Mouse (Mus musculus) hindbrain, embryonic 16.5 days (tissue): ENCODE data around the gene Fam81a. TPM values are rescaled to one million over a fixed set of nuclear protein-coding genes. Genes with fewer than 3 reads are reported as not detected.

Experiments
- ATAC-seq: fragments of 200-750 bp; cut with Nextera tagmentation; 2 replicates; pipeline ENCODE4 v1.8.0; 2017; ENCODE audit warnings: moderate TSS enrichment, moderate library complexity
- H3K27ac ChIP-seq: fragments of 300-500 bp; sonication (generic); 2 replicates; pipeline ENCODE4 v1.5.1; 2014; ENCODE audit warnings: low read depth, mild to moderate bottlenecking, control low read depth, low read length, moderate library complexity
- H3K27me3 ChIP-seq: fragments of 300-500 bp; sonication (generic); replicated peaks from 2 replicates; pipeline ENCODE4 v1.6.1; 2014; ENCODE audit warnings: low read length; ENCODE audit not compliant: control insufficient read depth, insufficient read depth
- H3K36me3 ChIP-seq: fragments of 300-500 bp; sonication (generic); 2 replicates; pipeline ENCODE4 v1.6.1; 2014; ENCODE audit warnings: mild to moderate bottlenecking, low read length, moderate library complexity, mixed read lengths; ENCODE audit not compliant: control insufficient read depth, insufficient read depth
- H3K4me1 ChIP-seq: fragments of 300-500 bp; sonication (generic); 2 replicates; pipeline ENCODE4 v1.6.1; 2014; ENCODE audit warnings: low read depth, low read length; ENCODE audit not compliant: control insufficient read depth, insufficient read depth
- H3K4me2 ChIP-seq: fragments of 300-500 bp; sonication (generic); 2 replicates; pipeline ENCODE4 v1.6.1; 2014; ENCODE audit warnings: mild to moderate bottlenecking, low read length, control low read depth, moderate library complexity
- H3K4me3 ChIP-seq: fragments of 300-500 bp; sonication (generic); 2 replicates; pipeline ENCODE4 v1.5.1; 2014; ENCODE audit warnings: mild to moderate bottlenecking, low read length, control low read depth, moderate library complexity
- H3K9ac ChIP-seq: fragments of 300-500 bp; sonication (generic); 2 replicates; pipeline ENCODE4 v1.6.1; 2014; ENCODE audit warnings: low read depth, mild to moderate bottlenecking, control low read depth, low read length, moderate library complexity
- H3K9me3 ChIP-seq: fragments of 300-500 bp; sonication (generic); 2 replicates; pipeline ENCODE4 v1.6.1; 2014; ENCODE audit warnings: mild to moderate bottlenecking, low read length, moderate library complexity; ENCODE audit not compliant: control insufficient read depth
- WGBS: fragments of 180-500 bp; shearing (Covaris S2); extraction: QIAGEN DNeasy Blood & Tissue Kit; methylation state at CpG from one replicate; pipeline ENCODE4 v1.1.7; 2014; 5-methylcytosine and 5-hydroxymethylcytosine counted together
- polyA plus RNA-seq: library from polyadenylated mRNA; unstranded; fragments of >200 nt; fragmentation: Nextera tagmentation; extraction: Ambion mirVana; gene quantifications from 2 replicates; pipeline ENCODE4 v1.2.1, GENCODE M21; 2015

The Fam81a gene
- polyA plus RNA-seq, 1 experiment from 2014 or later = 16.3 TPM

DNA sequence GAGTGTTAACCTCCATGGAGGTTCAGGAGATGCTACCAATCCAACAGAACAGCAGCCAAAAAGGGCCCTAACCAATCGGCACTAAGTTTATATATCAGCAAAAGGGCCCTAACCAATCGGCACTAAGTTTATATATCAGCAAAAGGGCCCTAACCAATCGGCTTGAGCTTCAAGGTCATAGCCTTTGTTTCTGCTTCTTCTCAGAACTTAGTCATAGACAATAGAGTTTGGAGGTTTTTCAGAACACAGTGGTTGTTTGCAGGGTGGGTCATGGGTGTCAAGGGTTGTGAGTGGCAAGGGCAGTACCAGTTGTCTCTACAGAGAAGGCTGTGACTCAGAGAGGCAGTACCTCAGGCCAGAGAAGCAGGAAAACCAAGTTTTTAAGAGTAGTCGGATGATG is 100.2 kb downstream of the Fam81a start:
- Histone ChIP-seq H3K9ac (no peak overlapping the region), H3K27me3 (no peaks in the 10 kb centered on the region), H3K4me2 (no peak overlapping the region), H3K36me3 (no peaks in the 10 kb centered on the region), H3K27ac (no peak overlapping the region), H3K4me1 (no peaks in the 10 kb centered on the region), H3K4me3 (no peak overlapping the region), H3K9me3 (no peaks in the 10 kb centered on the region)
- WGBS = 96% methylated on average over 4 of the region's 4 CpGs
- no peak for ATAC-seq

DNA sequence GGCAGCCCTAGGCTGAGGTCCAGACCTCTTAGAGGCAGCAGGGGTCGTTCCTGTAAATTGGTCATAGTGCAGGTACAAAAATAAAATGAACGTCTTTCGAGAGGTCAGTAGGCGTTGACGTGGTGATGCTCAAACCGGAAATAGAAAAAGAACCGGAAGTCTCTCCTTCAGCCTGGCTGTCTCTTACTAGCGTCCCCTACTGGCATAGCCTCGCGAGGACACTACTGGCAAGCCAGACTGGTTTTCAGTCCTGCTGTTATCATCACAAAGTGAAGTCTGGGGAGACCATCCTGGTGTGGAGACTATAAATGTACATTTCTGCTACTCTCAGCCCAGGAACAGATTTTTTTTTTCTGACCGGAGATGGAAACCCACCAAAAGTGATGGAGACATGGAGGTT is 101.8 kb downstream of the Fam81a start:
- Histone ChIP-seq H3K9ac (no peak overlapping the region), H3K4me2 (no peak overlapping the region), H3K4me1 (no peaks in the 10 kb centered on the region), H3K27ac (no peak overlapping the region), H3K9me3 (no peaks in the 10 kb centered on the region), H3K4me3 (no peak overlapping the region), H3K36me3 (no peaks in the 10 kb centered on the region), H3K27me3 (no peaks in the 10 kb centered on the region)
- no peak for ATAC-seq
- 88% methylated on average over 11 of the region's 11 CpGs for WGBS

- no peak overlapping the region for H3K4me3 ChIP-seq
- WGBS = 86% methylated on average over 6 of the region's 6 CpGs
- no peak overlapping the region for H3K27ac ChIP-seq
- no peak overlapping the region for H3K9ac ChIP-seq
- no peak overlapping the region for H3K4me2 ChIP-seq
- H3K4me1 ChIP-seq = no peaks in the 10 kb centered on the region
- ATAC-seq = no peak
- H3K36me3 ChIP-seq = no peaks in the 10 kb centered on the region
- H3K9me3 ChIP-seq = no peaks in the 10 kb centered on the region
- no peaks in the 10 kb centered on the region for H3K27me3 ChIP-seq
These were observed 102.6 kb downstream of the Fam81a start for GRCm38 (mm10) chr9:70039597-70040385.

Other genes with a start within 250 kb of the Fam81a start
- gene Bnip2, start 153.1 kb downstream of the Fam81a start, polyA plus RNA-seq = 61.7 and 71.2 TPM in 2 replicates
- 171 and 196 TPM in 2 replicates for gene Gtf2a2, start 130.0 kb downstream of the Fam81a start, polyA plus RNA-seq
- 0.05 TPM in 1 of 2 replicates, not detected in the other for gene Gcnt3, start 104.5 kb downstream of the Fam81a start, polyA plus RNA-seq
- 7.5 and 10.9 TPM in 2 replicates for gene Myo1e, start 64.8 kb upstream of the Fam81a start, polyA plus RNA-seq